Mouse (Mus musculus) C2C12 (cell line): ENCODE data around the gene Gm20716.
A peak's percentile ranks its signal among the peaks of the same experiment; 100 is the strongest.

Source experiments
- CTCF ChIP-seq: IDR thresholded peaks from one replicate; pipeline ENCODE4 v1.5.1; 2011; ENCODE audit not compliant: control insufficient read depth, insufficient read depth, insufficient read length
- MAX ChIP-seq: IDR thresholded peaks from one replicate; pipeline ENCODE4 v1.6.1; 2011; ENCODE audit warnings: mild to moderate bottlenecking, control low read depth
- MYOG ChIP-seq: IDR thresholded peaks from one replicate; pipeline ENCODE4 v1.6.1; 2011; ENCODE audit not compliant: control insufficient read depth, insufficient read length; ENCODE audit errors: extremely low read depth
- USF1 ChIP-seq: IDR thresholded peaks from one replicate; pipeline ENCODE4 v1.6.1; 2011; ENCODE audit warnings: low read depth, mild to moderate bottlenecking, control low read depth, moderate library complexity

- no peak for TF ChIP-seq USF1
- peak; percentile 67 for TF ChIP-seq CTCF
- no peak for TF ChIP-seq MYOG
- no peak for TF ChIP-seq MAX
These were observed 20.1 kb upstream of the Gm20716 start for GRCm38 (mm10) chr2:168250270-168250669.
